8 mouse cellular contexts compared by ENCODE assay signal in the genomic region with DNA sequence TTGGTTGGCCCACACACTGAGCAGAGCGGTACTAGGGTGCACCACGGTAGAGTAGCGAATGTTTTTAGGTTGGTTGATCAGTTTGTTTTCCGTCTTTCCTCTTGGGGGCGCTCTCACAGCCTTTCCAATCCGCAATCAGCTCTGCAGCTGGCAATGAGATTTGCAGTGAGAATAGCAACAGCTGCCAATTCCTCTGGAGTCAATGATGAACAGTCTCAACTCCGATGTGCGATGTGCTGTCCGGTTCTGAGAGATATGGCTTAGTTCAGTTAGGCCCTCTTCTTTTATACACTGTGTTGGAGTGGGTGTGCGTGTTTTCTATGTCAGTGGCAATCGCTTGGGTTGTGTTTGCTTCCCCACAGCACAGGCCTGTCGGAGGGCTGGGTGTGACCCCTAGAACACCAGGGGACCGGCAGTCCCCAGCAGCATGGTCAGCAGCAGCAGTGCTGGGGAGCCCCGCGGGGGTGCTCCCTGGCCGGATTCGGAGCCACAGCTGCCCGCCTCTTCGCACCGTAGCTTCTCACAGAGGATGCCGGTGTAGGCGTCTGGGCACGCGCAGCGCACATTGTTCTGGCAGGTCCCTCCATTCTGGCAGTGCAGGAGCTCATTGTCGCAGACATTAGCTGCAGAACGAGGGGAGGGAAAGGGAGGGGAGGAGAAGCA.
A peak's percentile ranks its signal among the peaks of the same experiment; 100 is the strongest.
DNase-seq lines count a peak whose midpoint lies in the region; ATAC-seq and TF ChIP-seq lines count a peak whose summit lies in the region.

No protein-coding gene starts in this region.

- H3K36me3 ChIP-seq in embryonic facial prominence, embryonic 15.5 days, result no peaks in the 10 kb centered on the region
- no peaks in the 10 kb centered on the region for H3K36me3 ChIP-seq in heart, postnatal 0 days (replicated peaks; ENCODE audit: control insufficient read depth, insufficient read depth, low read length)
- H3K36me3 ChIP-seq in liver, embryonic 13.5 days, result no peaks in the 10 kb centered on the region
- H3K36me3 ChIP-seq in neural tube, embryonic 15.5 days, result no peaks in the 10 kb centered on the region

- H3K9me3 ChIP-seq in embryonic facial prominence, embryonic 15.5 days (replicated peaks), result no peaks in the 10 kb centered on the region
- H3K9me3 ChIP-seq in heart, postnatal 0 days (replicated peaks; ENCODE audit: control insufficient read depth, low read length), result no peaks in the 10 kb centered on the region
- H3K9me3 ChIP-seq in liver, embryonic 13.5 days (replicated peaks), result no peaks in the 10 kb centered on the region
- no peaks in the 10 kb centered on the region for H3K9me3 ChIP-seq in neural tube, embryonic 15.5 days (replicated peaks)

- WGBS in embryonic facial prominence, embryonic 15.5 days, result 2% methylated on average over 27 of the region's 27 CpGs
- WGBS in heart, postnatal 0 days, result 3% methylated on average over 27 of the region's 27 CpGs
- WGBS in liver, embryonic 13.5 days (ENCODE audit: insufficient replicate concordance), result 8% methylated on average over 27 of the region's 27 CpGs
- 3% methylated on average over 27 of the region's 27 CpGs for WGBS in neural tube, embryonic 15.5 days

- TF ChIP-seq CTCF in bone marrow macrophage, adult 2 months (IDR thresholded peaks at IDR 0.05; ENCODE audit: low read depth, low read length), result peak; percentile 32; the same call in 1 of the 2 replicates
- TF ChIP-seq CTCF in heart, postnatal 0 days (IDR thresholded peaks at IDR 0.05; ENCODE audit: low read depth), result peak; percentile 35; the same call in 1 of the 2 replicates

- H3K27ac ChIP-seq in bone marrow macrophage, adult 2 months (ENCODE audit: insufficient read depth, low read depth, low read length), result no peak overlapping the region
- no peak overlapping the region for H3K27ac ChIP-seq in embryonic facial prominence, embryonic 15.5 days (replicated peaks)
- no peak overlapping the region for H3K27ac ChIP-seq in heart, postnatal 0 days (ENCODE audit: low read depth)
- no peak overlapping the region for H3K27ac ChIP-seq in liver, embryonic 13.5 days
- peak overlapping the region; percentile 84 for H3K27ac ChIP-seq in neural tube, embryonic 15.5 days (replicated peaks)

- 0 out of 2 replicates have a peak overlapping the region, but pooled peaks have one; percentile 26 for H3K9ac ChIP-seq in embryonic facial prominence, embryonic 15.5 days
- H3K9ac ChIP-seq in heart, postnatal 0 days (replicated peaks; ENCODE audit: low read depth, low read length), result 0 out of 2 replicates have a peak overlapping the region, but pooled peaks have one; percentile 21
- H3K9ac ChIP-seq in liver, embryonic 13.5 days, result no peak overlapping the region
- peak overlapping the region; percentile 47 for H3K9ac ChIP-seq in neural tube, embryonic 15.5 days (replicated peaks)

- peak overlapping the region; percentile 13; the same call in 1 of the 2 replicates for H3K4me3 ChIP-seq in bone marrow macrophage, adult 2 months (ENCODE audit: insufficient read depth, low read length)
- H3K4me3 ChIP-seq in embryonic facial prominence, embryonic 15.5 days (replicated peaks), result peak overlapping the region; percentile 43
- H3K4me3 ChIP-seq in heart, postnatal 0 days (ENCODE audit: low read depth, low read length), result peak overlapping the region; percentile 43
- peak overlapping the region; percentile 32; the same call in 1 of the 2 replicates for H3K4me3 ChIP-seq in liver, embryonic 13.5 days (replicated peaks)
- H3K4me3 ChIP-seq in neural tube, embryonic 15.5 days (replicated peaks), result peak overlapping the region; percentile 39

- H3K4me1 ChIP-seq in bone marrow macrophage, adult 2 months (ENCODE audit: control insufficient read depth, insufficient read depth, low read length), result no peaks in the 10 kb centered on the region
- H3K4me1 ChIP-seq in embryonic facial prominence, embryonic 15.5 days, result peaks cover 6% of the 10 kb centered on the region; the same call in 1 of the 2 replicates
- H3K4me1 ChIP-seq in heart, postnatal 0 days (ENCODE audit: control insufficient read depth, insufficient read depth), result peaks cover 8% of the 10 kb centered on the region; the same call in 1 of the 2 replicates
- H3K4me1 ChIP-seq in liver, embryonic 13.5 days (replicated peaks), result no peaks in the 10 kb centered on the region; the same call in 1 of the 2 replicates
- H3K4me1 ChIP-seq in neural tube, embryonic 15.5 days, result peaks cover 22% of the 10 kb centered on the region

- peak; percentile 77 for ATAC-seq in embryonic facial prominence, embryonic 15.5 days (ENCODE audit: insufficient number of reproducible peaks, low FRiP score, low TSS enrichment, low read depth)
- peak; percentile 20; the same call in 1 of the 2 replicates for ATAC-seq in heart, postnatal 0 days (ENCODE audit: insufficient read depth, low read depth)
- no peak for ATAC-seq in liver, embryonic 13.5 days (ENCODE audit: low read depth)
- peak; percentile 88 for ATAC-seq in neural tube, embryonic 15.5 days (ENCODE audit: low FRiP score)

- peak overlapping the region; percentile 79 for H3K4me2 ChIP-seq in embryonic facial prominence, embryonic 15.5 days (replicated peaks)
- H3K4me2 ChIP-seq in heart, postnatal 0 days (ENCODE audit: low read depth, low read length), result peak overlapping the region; percentile 78
- H3K4me2 ChIP-seq in liver, embryonic 13.5 days, result peak overlapping the region; percentile 55
- peak overlapping the region; percentile 79 for H3K4me2 ChIP-seq in neural tube, embryonic 15.5 days

- TF ChIP-seq EP300 in heart, postnatal 0 days (IDR thresholded peaks at IDR 0.05; ENCODE audit: low read depth), result no peak

- no peak for TF ChIP-seq POLR2A in bone marrow macrophage, adult 2 months (IDR thresholded peaks at IDR 0.05; ENCODE audit: borderline replicate concordance, low read depth, low read length)

- peak; percentile 4 for DNase-seq in 3134 (ENCODE audit: extremely low read depth, insufficient read length, low spot score)
- DNase-seq in heart, postnatal 0 days (ENCODE audit: low spot score), result no peak
- DNase-seq in kidney, postnatal 36 days, result peak; percentile 6 to 22
- no peak for DNase-seq in liver, embryonic 13.5 days
- DNase-seq in spleen, postnatal 4 days (ENCODE audit: low spot score in 2 of 2), result no peak

- H3K27me3 ChIP-seq in embryonic facial prominence, embryonic 15.5 days, result no peaks in the 10 kb centered on the region
- H3K27me3 ChIP-seq in heart, postnatal 0 days (ENCODE audit: control insufficient read depth, insufficient read depth, low read length), result peaks cover 8% of the 10 kb centered on the region; the same call in 1 of the 2 replicates
- peaks cover 7% of the 10 kb centered on the region for H3K27me3 ChIP-seq in liver, embryonic 13.5 days
- H3K27me3 ChIP-seq in neural tube, embryonic 15.5 days (replicated peaks), result no peaks in the 10 kb centered on the region

Comparison
In these comparisons a context has a peak if more than half of its experiments do, and no peak if none do; other contexts are left out.
1. DNase-seq: peak in 3134 (single experiment) and kidney, postnatal 36 days (2 of 2); none in heart, postnatal 0 days (single experiment), liver, embryonic 13.5 days (single experiment) and spleen, postnatal 4 days (0 of 2).
2. Peak in every context shown above with its lines, with median percentiles within 50 percentile points of each other: H3K4me3 ChIP-seq and H3K4me2 ChIP-seq.